Mouse (Mus musculus): ENCODE measurements around the gene 1810013L24Rik.
"Not testable (repeated sequence)": the region's sequence is repeated elsewhere in the genome, so short reads cannot be mapped to it uniquely, and the experiment has no call there.

DNA sequence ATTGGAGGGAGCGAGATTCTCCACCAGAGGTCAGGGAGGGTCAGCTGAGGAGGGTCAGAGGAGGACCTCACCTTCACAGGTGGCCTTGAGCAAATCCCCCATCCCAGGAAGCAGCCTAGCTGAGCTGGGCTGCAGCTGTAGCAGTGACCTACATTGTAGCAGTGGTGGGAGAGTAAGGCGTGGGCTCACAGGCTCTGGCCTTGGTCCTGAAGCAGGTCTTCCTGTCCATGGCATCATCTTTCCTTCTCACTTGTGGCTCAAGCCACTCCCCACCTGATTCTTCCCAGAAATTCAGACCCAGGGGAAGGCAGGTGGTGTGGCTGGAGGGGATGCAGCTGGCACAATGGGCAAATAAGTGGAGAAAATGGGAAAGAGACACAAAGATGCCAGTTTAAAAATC, 76.2 kb downstream of the 1810013L24Rik start:
- TF ChIP-seq CTCF (IDR thresholded peaks at IDR 0.05; ENCODE audit: low read depth, low read length); POLR2A (IDR thresholded peaks at IDR 0.05; ENCODE audit: extremely low read depth, insufficient read depth, low read length): not testable (repeated sequence)

Measured in liver, adult 2 months (tissue).